Mouse (Mus musculus) central nervous system, embryonic 11.5 days (tissue): ENCODE data around the gene Olfr555. TPM values are rescaled to one million over a fixed set of nuclear protein-coding genes. Genes with fewer than 3 reads are reported as not detected.

ENCODE experiments used
- polyA plus RNA-seq: library from polyadenylated mRNA; depleted of rRNA; stranded (reverse); fragments of >200 nt; gene quantifications from 2 replicates; pipeline ENCODE4 v1.2.3, GENCODE M21; 2012; rRNA removed

The Olfr555 gene
- not detected in 2 replicates for polyA plus RNA-seq

GRCm38 (mm10) chr7:102658523-102658922 is at the start of gene Olfr555:
Gene Olfr555 (plus strand): TSS chr7:102658823.

DNA sequence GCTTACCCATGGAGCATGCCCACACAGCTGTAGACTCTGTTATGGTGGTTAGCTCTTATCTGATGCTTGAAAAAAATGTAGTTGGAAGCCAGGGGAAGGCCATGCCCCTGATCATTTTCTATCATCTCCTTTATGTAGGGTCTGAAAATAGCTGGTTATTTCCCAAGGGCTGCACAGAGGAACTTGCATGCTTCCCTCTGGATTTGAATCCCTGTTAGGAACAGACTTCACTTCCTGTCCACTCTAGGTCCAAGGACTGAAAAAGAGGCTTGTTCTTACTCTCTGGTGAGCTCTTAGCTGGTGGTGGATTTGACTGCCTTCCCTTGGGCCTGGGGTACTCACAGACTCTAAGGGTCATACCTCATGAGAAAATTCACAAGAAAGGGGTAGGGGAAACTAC is 40.5 kb upstream of the Olfr555 start, which contains the start of gene Olfr553:
TSS of gene Olfr553 (minus strand) at position 101 of the 400 bp plus-strand sequence.

DNA sequence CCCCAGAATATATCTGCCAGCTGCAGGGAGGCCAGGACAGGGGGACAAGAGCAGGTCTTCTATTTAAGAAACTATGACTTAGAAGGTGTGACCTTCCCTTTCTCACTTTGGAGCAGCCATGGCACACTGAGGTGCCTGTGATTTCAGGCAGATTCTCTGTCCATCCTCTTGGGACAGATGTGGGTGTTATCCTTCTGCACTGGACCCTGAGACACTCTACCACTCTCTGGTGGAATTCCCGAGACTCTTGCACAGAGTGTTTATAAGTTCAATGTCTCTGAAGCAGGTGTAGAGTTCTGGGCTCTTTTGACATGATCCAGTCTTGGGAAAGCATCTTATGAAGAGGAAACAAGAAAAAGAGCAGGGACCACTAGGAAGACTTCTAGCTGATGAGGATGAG is 20.5 kb upstream of the Olfr555 start, which contains the start of gene Olfr554:
TSS of gene Olfr554 (plus strand) at position 301 of the 400 bp plus-strand sequence.

GRCm38 (mm10) chr7:102664599-102664998 is 6.0 kb downstream of the Olfr555 start, which contains the start of gene Olfr556:
Gene Olfr556 (plus strand): TSS chr7:102664899.

GRCm38 (mm10) chr7:102686944-102687501 is 28.4 kb downstream of the Olfr555 start, which contains the start of gene Trim68:
Gene Trim68 (minus strand): TSS chr7:102687327.

DNA sequence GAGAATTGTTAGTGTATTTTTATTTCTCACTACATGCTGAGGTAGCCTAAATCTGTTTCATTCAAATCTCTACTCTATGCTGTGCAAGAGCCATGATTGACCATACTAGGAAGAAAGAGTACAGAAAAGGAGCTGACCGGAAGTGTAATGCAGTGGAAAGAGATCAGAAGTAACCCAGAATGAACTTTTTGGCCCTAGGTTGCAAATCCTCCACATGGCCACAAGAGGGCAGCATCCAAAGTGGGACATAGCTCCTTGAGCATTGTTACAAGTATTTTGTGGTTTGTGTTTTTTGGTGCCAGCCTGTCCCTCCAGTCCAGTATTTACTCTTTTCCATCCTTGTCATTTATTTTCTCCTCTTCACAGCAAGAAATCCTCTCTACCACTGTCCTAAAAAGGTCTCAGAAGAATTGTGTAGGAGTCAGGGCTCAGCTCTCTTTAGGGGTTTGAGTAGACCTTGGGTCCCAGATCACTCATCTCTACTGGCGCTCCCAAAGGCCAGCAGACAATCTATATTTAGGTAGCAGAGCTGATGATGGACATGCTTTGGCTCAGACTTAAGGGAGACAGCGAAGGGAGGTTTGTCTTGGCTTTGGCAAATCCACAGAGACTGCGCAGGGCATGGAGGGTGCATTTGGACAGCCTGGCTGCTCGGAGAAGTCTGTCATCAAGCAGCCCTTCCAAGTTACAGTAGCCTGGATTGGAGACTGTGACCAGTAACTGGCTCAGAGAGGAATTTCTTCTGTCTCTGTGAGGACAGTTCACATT is 36.9 kb downstream of the Olfr555 start, which contains the start of gene Olfr557:
TSS of gene Olfr557 (plus strand) at position 553 of the 768 bp plus-strand sequence.

DNA sequence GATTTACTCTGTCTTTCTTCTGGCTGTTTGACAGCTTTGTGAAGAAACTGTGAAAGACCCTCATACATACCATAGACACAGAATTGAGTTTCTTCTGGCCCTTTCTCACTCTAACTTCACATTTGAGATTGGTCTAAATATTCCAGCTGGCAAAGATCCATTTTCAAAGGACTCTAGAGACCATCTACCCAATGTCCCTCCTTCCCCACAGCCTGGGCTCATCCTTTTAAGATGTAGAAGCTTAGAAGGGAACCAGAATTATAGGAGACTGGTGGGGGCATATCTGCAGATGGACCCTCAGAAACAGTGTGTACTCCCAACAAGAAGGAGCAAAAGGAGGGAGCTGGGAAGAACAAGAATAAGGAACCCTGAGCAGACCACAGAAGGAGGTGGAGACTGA is 43.3 kb downstream of the Olfr555 start, which contains the start of gene Olfr558:
TSS of gene Olfr558 (plus strand) at position 301 of the 400 bp plus-strand sequence.

Other genes starting within 250 kb of the Olfr555 start
- 159 and 361 TPM in 2 replicates for gene Rrm1, start 217.1 kb upstream of the Olfr555 start, polyA plus RNA-seq
- not detected in 2 replicates for gene Olfr543, start 177.1 kb upstream of the Olfr555 start, polyA plus RNA-seq
- not detected in 2 replicates for gene Olfr544, start 170.5 kb upstream of the Olfr555 start, polyA plus RNA-seq
- not detected in 2 replicates for gene Olfr545, start 159.2 kb upstream of the Olfr555 start, polyA plus RNA-seq
- gene Olfr547, start 124.1 kb upstream of the Olfr555 start, polyA plus RNA-seq = not detected in 2 replicates
- gene Olfr548-ps1, start 117.9 kb upstream of the Olfr555 start, polyA plus RNA-seq = 0.01 TPM in 1 of 2 replicates, not detected in the other
- gene Olfr549, start 109.0 kb upstream of the Olfr555 start, polyA plus RNA-seq = not detected in 2 replicates
- gene Trim21, start 93.3 kb upstream of the Olfr555 start, polyA plus RNA-seq = 4.2 and 5.1 TPM in 2 replicates
- gene Olfr550, start 87.4 kb upstream of the Olfr555 start, polyA plus RNA-seq = not detected in 2 replicates
- gene Olfr551, start 66.9 kb upstream of the Olfr555 start, polyA plus RNA-seq = not detected in 2 replicates
- not detected in 2 replicates for gene Olfr552, start 61.1 kb upstream of the Olfr555 start, polyA plus RNA-seq
- not detected in 2 replicates for gene Olfr553, start 40.6 kb upstream of the Olfr555 start, polyA plus RNA-seq
- not detected in 2 replicates for gene Olfr554, start 20.4 kb upstream of the Olfr555 start, polyA plus RNA-seq
- not detected in 2 replicates for gene Olfr556, start 6.1 kb downstream of the Olfr555 start, polyA plus RNA-seq
- gene Trim68, start 28.5 kb downstream of the Olfr555 start, polyA plus RNA-seq = 20.2 and 24.8 TPM in 2 replicates
- gene Olfr557, start 37.1 kb downstream of the Olfr555 start, polyA plus RNA-seq = 0.06 TPM in 1 of 2 replicates, not detected in the other
- gene Olfr558, start 43.4 kb downstream of the Olfr555 start, polyA plus RNA-seq = 0.04 and 0.21 TPM in 2 replicates
- not detected in 2 replicates for gene Olfr33, start 60.2 kb downstream of the Olfr555 start, polyA plus RNA-seq
- gene Olfr559, start 68.7 kb downstream of the Olfr555 start, polyA plus RNA-seq = not detected in 2 replicates
- not detected in 2 replicates for gene Olfr560, start 100.5 kb downstream of the Olfr555 start, polyA plus RNA-seq
- 0.06 and 0.15 TPM in 2 replicates for gene Olfr78, start 100.6 kb downstream of the Olfr555 start, polyA plus RNA-seq
- gene Olfr561, start 112.4 kb downstream of the Olfr555 start, polyA plus RNA-seq = 0.05 TPM in 1 of 2 replicates, not detected in the other
- not detected in 2 replicates for gene Olfr564, start 144.7 kb downstream of the Olfr555 start, polyA plus RNA-seq
- gene Olfr566, start 199.9 kb downstream of the Olfr555 start, polyA plus RNA-seq = not detected in 2 replicates
- gene Olfr568, start 218.3 kb downstream of the Olfr555 start, polyA plus RNA-seq = not detected in 2 replicates
- not detected in 2 replicates for gene Olfr569, start 232.1 kb downstream of the Olfr555 start, polyA plus RNA-seq
- gene Olfr570, start 235.8 kb downstream of the Olfr555 start, polyA plus RNA-seq = not detected in 2 replicates